Mouse (Mus musculus) cerebellum, adult 8-10 months (tissue): ENCODE measurements around the gene Plcl1.

Source experiments
- DNase-seq: peaks from one replicate; pipeline ENCODE4 v3.0.0; 2022

The Plcl1 gene

DNA sequence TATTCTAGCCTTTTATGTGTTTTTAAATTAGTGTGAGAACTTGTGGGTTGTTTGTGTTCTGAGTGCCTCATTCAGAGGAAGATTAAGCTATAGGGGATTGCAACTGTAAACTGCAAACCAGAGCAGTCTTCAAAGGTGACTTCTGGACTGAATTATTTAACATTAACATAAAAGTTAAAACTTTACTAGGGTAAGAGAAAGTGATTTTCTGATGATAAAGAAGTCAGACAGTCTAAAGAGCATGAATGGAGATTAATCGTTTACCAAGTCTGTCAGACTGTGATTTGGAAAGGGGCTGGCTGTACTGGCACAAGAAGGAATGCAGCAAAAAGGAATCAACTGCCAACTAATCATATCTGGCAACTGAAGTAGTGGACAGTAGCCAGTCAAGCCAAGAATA, 301.2 kb downstream of the Plcl1 start:
- DNase-seq: no peak

GRCm38 (mm10) chr1:55717283-55717803, 311.6 kb downstream of the Plcl1 start:
- no peak for DNase-seq

GRCm38 (mm10) chr1:55725428-55725827, 319.7 kb downstream of the Plcl1 start:
- no peak for DNase-seq

GRCm38 (mm10) chr1:55729332-55729731, 323.6 kb downstream of the Plcl1 start:
- DNase-seq: no peak

GRCm38 (mm10) chr1:55732951-55733350, 327.2 kb downstream of the Plcl1 start:
- DNase-seq: no peak

GRCm38 (mm10) chr1:55736054-55736740, 330.5 kb downstream of the Plcl1 start:
- peak; percentile 64 for DNase-seq

DNA sequence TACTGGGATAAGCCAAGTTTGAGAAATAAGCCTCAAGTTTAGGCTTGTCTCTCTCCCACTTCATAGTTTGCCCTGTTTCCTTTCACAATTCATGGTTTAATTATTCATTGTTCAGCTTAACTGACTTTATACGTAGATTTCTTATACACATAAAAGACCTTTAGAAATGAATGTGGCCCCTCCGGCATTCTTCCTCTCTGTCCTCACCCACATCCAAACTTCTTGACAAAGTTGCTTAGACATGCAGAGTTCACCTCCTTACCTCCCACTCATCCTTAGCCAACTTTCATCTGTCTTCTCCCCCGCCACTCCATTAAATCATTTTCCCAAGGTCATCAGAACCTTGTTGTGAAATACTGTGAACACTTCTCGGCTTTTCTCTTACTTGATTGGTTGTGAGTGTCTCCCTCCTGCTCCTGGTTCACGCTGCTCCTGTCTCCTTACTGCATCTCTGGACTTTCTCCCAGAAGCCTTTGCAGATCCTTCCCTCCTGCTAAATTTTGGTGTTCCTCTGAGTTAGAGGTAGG, 331.1 kb downstream of the Plcl1 start:
- no peak for DNase-seq

GRCm38 (mm10) chr1:55738746-55739365, 333.1 kb downstream of the Plcl1 start:
- DNase-seq: no peak

- DNase-seq: no peak
Observed at GRCm38 (mm10) chr1:55741885-55742284, 336.2 kb downstream of the Plcl1 start.

DNA sequence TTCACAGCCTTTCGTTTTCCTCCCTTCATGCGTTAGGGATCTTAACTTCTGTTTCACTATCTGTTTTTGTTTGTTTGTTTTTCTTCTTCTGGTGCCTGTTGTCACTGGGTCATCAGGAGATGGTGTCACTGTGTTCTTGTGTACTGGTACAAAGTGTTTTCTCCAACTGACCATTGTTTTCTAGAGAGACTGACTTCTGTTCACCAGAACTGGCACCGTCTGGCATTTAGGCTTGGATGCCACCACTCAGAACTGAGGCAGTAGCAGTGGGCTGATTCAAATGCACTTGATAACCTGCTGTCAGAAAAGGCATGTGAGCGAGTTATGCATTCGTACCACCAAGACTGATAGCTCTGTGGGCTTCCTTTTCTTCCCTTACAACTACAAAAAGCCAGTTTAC, 342.8 kb downstream of the Plcl1 start:
- DNase-seq: no peak

DNA sequence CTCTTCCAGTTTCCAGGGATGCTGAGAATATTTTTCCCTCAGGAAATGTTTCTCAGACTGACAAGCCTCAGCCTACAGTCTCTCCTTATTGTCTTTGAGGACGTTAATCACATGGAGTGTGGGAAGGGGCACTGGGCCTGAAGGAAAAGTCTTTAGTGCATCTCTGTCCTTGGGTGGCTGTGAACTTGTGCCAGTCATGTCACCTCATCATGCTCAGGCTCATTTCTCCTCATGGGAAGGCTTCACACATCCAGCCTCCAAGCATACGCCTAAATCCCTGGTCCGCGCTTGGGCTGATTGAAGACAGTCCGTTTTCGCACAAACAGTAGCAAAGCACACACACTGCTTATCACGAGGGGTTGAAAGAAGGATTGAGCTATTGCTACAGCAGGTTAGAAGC, 344.0 kb downstream of the Plcl1 start:
- no peak for DNase-seq

- DNase-seq: peak; percentile 52
Observed at GRCm38 (mm10) chr1:55755742-55756141, 350.0 kb downstream of the Plcl1 start.

DNA sequence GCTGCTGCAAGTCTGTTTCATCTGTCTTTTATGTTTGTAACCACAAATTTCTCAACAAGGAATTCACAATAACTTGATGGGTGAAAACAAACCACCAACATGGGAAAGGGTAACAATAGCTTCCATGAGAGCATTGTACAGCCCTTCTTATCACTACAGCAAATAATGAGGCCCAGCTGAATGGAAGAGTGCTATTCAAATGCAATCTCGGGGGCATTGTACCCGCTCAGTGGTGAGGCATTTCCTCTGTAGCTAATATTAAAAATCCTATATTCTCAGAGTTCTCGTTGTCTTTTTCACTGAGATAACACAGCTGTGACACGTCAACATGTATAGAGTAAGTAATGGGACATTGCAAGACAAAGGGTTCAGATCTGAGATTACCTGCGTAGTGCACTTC, 356.6 kb downstream of the Plcl1 start:
- DNase-seq: no peak

DNA sequence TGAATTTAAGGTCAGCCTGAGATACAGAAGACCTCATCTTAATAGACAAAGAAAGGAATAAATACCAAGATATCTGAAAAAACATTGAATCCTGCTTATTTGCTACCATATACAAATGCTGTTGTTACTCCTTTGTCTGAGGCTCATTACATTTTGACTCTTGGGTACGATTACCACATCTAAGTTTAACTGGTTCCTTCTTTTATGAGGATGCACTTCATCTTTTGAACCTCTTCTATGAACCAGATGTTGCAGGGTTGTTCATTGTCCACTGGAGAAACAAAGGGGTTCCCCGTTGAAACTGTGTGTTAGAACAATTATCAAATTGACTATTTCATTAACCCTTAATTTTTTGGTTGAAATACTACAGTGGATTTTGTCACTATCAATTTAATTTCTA, 357.4 kb downstream of the Plcl1 start:
- no peak for DNase-seq

GRCm38 (mm10) chr1:55766743-55767142, 361.0 kb downstream of the Plcl1 start:
- DNase-seq: no peak

- no peak for DNase-seq
Observed at GRCm38 (mm10) chr1:55770072-55770785, 364.5 kb downstream of the Plcl1 start.

DNA sequence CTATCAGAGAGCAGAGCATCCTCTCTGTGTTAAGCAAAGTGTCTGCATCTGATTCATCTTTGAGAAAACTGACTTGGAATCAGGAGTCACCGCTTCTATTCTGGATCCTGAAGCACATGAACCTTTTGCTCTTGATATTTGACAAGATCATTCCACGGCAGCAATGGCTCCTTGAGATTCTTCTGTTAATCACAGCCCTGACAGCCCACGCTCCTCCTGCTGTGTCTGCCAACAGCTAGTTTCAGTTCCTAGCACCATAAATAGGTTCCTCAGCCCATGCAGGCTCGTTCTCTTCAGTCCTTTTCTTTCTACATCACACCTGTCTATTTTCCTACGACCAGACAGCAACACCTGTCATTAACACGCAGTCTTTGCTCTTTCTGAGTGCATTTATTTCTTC, 387.1 kb downstream of the Plcl1 start:
- DNase-seq: no peak
